Mouse (Mus musculus): Measurements from ENCODE around the gene Chad. TPM values are rescaled to one million over a fixed set of nuclear protein-coding genes. Genes with fewer than 3 reads are reported as not detected.
A peak's percentile ranks its signal among the peaks of the same experiment; 100 is the strongest.

Gene Chad
- polyA plus RNA-seq, 1 experiment from 2014 or later, result 1.9 TPM

DNA sequence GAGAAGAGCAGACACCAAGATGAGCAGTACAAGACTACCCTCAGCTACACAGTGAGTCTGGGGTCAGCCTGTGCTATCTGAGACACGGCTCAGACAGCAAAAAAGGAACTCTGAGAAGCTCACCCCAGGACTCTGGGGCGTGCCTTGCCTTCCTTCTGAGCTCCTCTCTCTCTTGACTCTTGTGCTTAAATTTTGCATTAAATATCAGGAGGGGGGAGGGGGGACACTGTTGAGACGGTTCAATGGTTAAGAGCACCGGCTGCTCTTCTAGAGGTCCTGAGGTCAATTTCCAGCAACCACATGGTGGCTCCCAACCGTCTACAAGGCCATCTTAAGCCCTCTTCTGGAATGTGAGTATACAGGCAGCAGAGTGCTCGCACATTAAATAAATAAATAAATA, 22.7 kb downstream of the Chad start:
- WGBS, result 84% methylated on average over 6 of the region's 6 CpGs
- no peak for ATAC-seq

DNA sequence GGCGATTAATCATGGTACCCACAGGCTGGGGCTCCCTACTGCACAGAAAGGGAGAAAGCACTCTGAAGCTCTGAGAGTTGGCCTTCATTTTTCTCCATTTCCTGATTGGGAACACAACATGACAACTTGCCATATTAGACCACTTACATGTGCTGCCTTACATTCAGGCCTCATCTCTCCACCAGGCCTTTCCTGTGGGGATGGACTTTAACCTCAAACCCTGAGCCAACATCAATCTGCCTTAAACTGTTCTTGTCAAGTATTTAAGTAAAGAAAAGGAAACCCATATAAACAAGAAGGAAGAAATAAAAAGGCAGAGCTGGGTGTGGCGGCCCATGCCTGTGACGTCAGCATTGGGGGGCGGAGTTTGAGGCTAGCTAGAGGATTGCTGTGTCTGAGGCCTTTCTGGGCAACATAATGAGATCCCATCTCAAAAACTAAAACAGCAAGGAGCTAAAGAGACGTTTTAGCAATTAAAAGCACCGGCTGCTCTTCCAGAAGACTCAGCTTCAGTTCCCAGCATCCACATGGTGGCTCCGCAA, 31.5 kb downstream of the Chad start:
- ATAC-seq, result peak; percentile 63
- 69% methylated on average over 7 of the region's 7 CpGs for WGBS
- H3K4me2 ChIP-seq (replicated peaks; ENCODE audit: low read depth), result no peak overlapping the region

More for the DNA sequence above, 22.7 kb downstream of the Chad start:
- no peaks in the 10 kb centered on the region; the same call in 1 of the 2 replicates for H3K36me3 ChIP-seq (ENCODE audit: control insufficient read depth, insufficient read depth)
- H3K9me3 ChIP-seq (ENCODE audit: control insufficient read depth), result no peaks in the 10 kb centered on the region
- no peak overlapping the region for H3K27ac ChIP-seq (ENCODE audit: low read depth, low read length)
- no peak for TF ChIP-seq CTCF (IDR thresholded peaks at IDR 0.05; ENCODE audit: low read depth)
- H3K27me3 ChIP-seq (replicated peaks; ENCODE audit: control insufficient read depth, insufficient read depth, low read length), result no peaks in the 10 kb centered on the region
- no peak overlapping the region for H3K4me2 ChIP-seq (replicated peaks; ENCODE audit: low read depth)
- H3K4me3 ChIP-seq (ENCODE audit: low read depth, low read length), result no peak overlapping the region
- H3K9ac ChIP-seq (ENCODE audit: low read depth, low read length), result no peak overlapping the region
- no peaks in the 10 kb centered on the region for H3K4me1 ChIP-seq (replicated peaks; ENCODE audit: control insufficient read depth, insufficient read depth, low read length)

DNA sequence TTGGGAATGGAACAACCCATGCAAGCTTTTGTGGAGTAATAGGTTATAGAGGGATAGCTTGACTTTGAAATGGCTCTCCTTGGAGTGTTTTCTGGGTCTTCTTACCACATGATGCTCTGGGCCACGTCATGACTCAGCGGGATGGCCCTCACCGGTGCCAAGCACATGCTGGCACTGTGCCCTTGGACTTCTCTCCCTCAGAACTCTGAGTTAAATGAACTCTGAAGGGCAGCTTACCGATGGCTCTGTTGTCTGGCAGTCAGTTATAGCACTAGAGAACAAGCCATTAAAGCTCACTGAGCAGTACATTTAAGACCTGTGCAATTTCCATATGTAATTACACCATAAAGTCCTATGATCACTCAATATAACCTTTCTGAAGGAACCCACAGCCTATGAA, 32.5 kb downstream of the Chad start:
- H3K4me1 ChIP-seq (replicated peaks; ENCODE audit: control insufficient read depth, insufficient read depth, low read length), result no peaks in the 10 kb centered on the region
- no peak overlapping the region for H3K9ac ChIP-seq (ENCODE audit: low read depth, low read length)
- no peaks in the 10 kb centered on the region for H3K36me3 ChIP-seq (ENCODE audit: control insufficient read depth, insufficient read depth)
- WGBS, result 56% methylated on average over 4 of the region's 4 CpGs
- TF ChIP-seq CTCF (IDR thresholded peaks at IDR 0.05; ENCODE audit: low read depth), result no peak
- no peak overlapping the region for H3K4me2 ChIP-seq (replicated peaks; ENCODE audit: low read depth)
- no peaks in the 10 kb centered on the region for H3K9me3 ChIP-seq (ENCODE audit: control insufficient read depth)
- H3K27ac ChIP-seq (ENCODE audit: low read depth, low read length), result peak overlapping the region; percentile 21; the same call in 1 of the 2 replicates
- H3K27me3 ChIP-seq (replicated peaks; ENCODE audit: control insufficient read depth, insufficient read depth, low read length), result no peaks in the 10 kb centered on the region
- no peak overlapping the region for H3K4me3 ChIP-seq (ENCODE audit: low read depth, low read length)
- ATAC-seq, result peak; percentile 55

More for the DNA sequence above, 31.5 kb downstream of the Chad start:
- Histone ChIP-seq H3K9me3 (ENCODE audit: control insufficient read depth) (no peaks in the 10 kb centered on the region), H3K4me1 (replicated peaks; ENCODE audit: control insufficient read depth, insufficient read depth, low read length) (no peaks in the 10 kb centered on the region), H3K36me3 (ENCODE audit: control insufficient read depth, insufficient read depth) (no peaks in the 10 kb centered on the region), H3K27me3 (replicated peaks; ENCODE audit: control insufficient read depth, insufficient read depth, low read length) (no peaks in the 10 kb centered on the region), H3K9ac (ENCODE audit: low read depth, low read length) (no peak overlapping the region), H3K4me3 (ENCODE audit: low read depth, low read length) (no peak overlapping the region), H3K27ac (ENCODE audit: low read depth, low read length) (no peak overlapping the region)
- no peak for TF ChIP-seq CTCF (IDR thresholded peaks at IDR 0.05; ENCODE audit: low read depth)

DNA sequence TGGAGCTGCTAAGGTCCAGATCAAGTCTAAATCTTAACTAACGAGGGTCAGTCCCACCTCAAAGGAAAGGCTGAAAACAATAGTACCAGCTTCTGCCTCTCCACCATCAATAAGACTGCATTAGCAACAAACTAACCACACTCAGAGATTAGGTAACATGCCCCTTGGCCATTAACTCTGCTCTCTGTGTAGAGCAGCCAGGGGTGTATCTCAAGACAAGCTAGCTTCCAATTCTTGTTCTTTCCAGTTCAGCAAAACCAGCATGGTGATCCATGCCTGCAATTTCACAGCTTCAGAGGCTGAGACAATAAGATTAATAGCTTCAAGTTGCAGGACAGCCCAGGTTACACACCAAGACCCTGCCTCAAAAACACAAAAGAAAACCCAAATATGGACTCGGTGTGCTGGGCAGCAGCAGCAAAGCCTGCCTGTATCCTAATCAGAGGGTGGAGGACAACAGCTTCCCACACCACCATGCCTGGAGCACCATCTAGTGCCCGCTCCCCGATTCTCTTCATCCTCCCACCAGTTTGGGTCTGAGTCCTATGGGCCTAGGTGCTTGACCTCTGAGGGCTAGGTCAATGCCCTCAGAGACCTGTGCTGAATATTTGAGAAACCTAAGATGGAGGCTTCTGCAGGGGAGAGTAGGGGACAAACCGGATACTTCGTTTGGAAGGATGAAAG, 33.7 kb downstream of the Chad start:
- WGBS, result 80% methylated on average over 6 of the region's 6 CpGs
- ATAC-seq, result no peak

DNA sequence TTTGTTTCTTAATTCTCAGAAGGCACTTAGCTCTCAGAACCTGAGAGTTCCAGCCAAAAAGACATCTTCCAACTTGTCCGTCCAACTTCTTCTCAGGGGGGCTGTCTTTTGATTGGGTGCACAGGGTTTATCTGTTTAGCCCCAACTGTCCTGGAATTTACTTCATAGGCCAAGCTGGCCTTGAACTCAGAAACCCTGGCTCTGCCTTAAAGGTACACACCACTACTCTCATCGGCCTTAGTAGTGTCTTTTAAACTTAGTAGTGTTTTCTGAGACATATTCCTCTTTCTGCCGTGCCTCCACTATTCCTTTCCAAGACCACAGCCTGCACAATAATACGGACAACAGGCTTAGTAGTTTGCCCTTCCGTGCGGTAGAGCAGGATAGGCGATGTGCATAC, 35.6 kb downstream of the Chad start:
- H3K9me3 ChIP-seq (ENCODE audit: control insufficient read depth), result no peaks in the 10 kb centered on the region
- WGBS, result 89% methylated on average over 7 of the region's 7 CpGs
- no peak overlapping the region for H3K27ac ChIP-seq (ENCODE audit: low read depth, low read length)
- ATAC-seq, result no peak
- H3K9ac ChIP-seq (ENCODE audit: low read depth, low read length), result no peak overlapping the region
- peak overlapping the region; percentile 73; the same call in 1 of the 2 replicates for H3K4me2 ChIP-seq (replicated peaks; ENCODE audit: low read depth)
- no peaks in the 10 kb centered on the region for H3K36me3 ChIP-seq (ENCODE audit: control insufficient read depth, insufficient read depth)
- no peaks in the 10 kb centered on the region for H3K4me1 ChIP-seq (replicated peaks; ENCODE audit: control insufficient read depth, insufficient read depth, low read length)
- no peak for TF ChIP-seq CTCF (IDR thresholded peaks at IDR 0.05; ENCODE audit: low read depth)
- no peaks in the 10 kb centered on the region for H3K27me3 ChIP-seq (replicated peaks; ENCODE audit: control insufficient read depth, insufficient read depth, low read length)
- H3K4me3 ChIP-seq (ENCODE audit: low read depth, low read length), result peak overlapping the region; percentile 44

More for the DNA sequence above, 33.7 kb downstream of the Chad start:
- Histone ChIP-seq H3K4me3 (ENCODE audit: low read depth, low read length) (no peak overlapping the region), H3K27me3 (replicated peaks; ENCODE audit: control insufficient read depth, insufficient read depth, low read length) (no peaks in the 10 kb centered on the region), H3K9ac (ENCODE audit: low read depth, low read length) (no peak overlapping the region), H3K36me3 (ENCODE audit: control insufficient read depth, insufficient read depth) (no peaks in the 10 kb centered on the region), H3K27ac (ENCODE audit: low read depth, low read length) (no peak overlapping the region), H3K4me2 (replicated peaks; ENCODE audit: low read depth) (no peak overlapping the region), H3K9me3 (ENCODE audit: control insufficient read depth) (no peaks in the 10 kb centered on the region), H3K4me1 (replicated peaks; ENCODE audit: control insufficient read depth, insufficient read depth, low read length) (no peaks in the 10 kb centered on the region)
- peak; percentile 56 for TF ChIP-seq CTCF (IDR thresholded peaks at IDR 0.05; ENCODE audit: low read depth)

DNA sequence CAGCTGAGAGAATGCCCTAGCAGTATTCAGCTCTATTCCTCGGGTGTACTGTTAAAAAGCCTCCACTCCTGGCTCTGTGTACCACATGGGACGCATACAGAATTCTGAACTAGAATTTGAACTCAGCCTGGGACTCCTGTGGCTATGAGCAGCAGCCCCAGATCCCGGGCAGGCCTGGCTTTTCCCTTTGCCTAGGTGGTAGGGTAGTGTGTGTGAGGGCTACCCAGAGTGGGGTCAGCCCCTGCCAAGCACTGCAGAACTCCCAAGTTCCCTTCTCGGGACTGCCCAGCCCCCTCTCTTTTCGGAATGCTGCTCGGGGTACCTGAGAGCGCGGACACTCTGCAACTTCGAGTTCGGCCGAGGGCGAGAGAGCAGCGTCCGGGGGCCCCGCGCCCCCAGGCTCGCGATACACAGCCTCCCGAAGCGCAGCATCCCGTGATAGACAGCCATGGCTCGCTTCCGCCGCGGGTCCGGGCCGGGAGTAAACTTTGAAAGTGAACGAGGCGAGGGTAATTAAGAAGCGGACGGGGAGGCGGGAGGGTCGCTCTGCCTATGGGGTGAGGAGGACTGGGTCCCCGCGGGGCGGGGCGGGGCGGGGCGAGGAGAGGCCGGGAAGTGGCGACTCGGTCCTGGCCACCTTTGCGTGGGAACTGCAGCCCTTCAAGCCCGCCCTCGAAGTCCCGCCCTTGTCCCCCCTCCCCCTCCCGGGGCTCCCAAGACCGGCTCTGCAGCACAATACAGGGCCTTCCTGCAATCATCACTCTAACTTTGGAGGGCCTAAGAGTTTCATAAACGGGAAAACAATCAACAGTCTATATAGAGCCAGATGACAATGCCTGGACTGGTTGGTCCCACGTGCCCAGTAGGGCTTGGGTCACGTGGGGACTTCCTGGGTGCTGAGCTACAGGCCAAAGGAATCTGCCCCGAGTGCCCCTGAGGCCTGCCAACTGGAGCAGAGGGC, 36.8 kb downstream of the Chad start, which contains the start of gene Acsf2:
Gene Acsf2 (minus strand): TSS at position 551 of the 961 bp plus-strand sequence.
- H3K9me3 ChIP-seq (ENCODE audit: control insufficient read depth), result no peaks in the 10 kb centered on the region
- peak within 1 kb of the TSS; percentile 35 for H3K9ac ChIP-seq (ENCODE audit: low read depth, low read length)
- ATAC-seq, result peak; percentile 61
- no peaks in the 10 kb centered on the region for H3K36me3 ChIP-seq (ENCODE audit: control insufficient read depth, insufficient read depth)
- peak within 1 kb of the TSS; percentile 47 for H3K27ac ChIP-seq (ENCODE audit: low read depth, low read length)
- no peaks in the 10 kb centered on the region for H3K4me1 ChIP-seq (replicated peaks; ENCODE audit: control insufficient read depth, insufficient read depth, low read length)
- TF ChIP-seq CTCF (IDR thresholded peaks at IDR 0.05; ENCODE audit: low read depth), result no peak
- H3K27me3 ChIP-seq (replicated peaks; ENCODE audit: control insufficient read depth, insufficient read depth, low read length), result no peaks in the 10 kb centered on the region
- 3% methylated on average over 48 of the region's 52 CpGs for WGBS
- peak within 1 kb of the TSS; percentile 44 for H3K4me3 ChIP-seq (ENCODE audit: low read depth, low read length)
- H3K4me2 ChIP-seq (replicated peaks; ENCODE audit: low read depth), result peak within 1 kb of the TSS; percentile 73
